Mouse (Mus musculus) C2C12 (cell line): ENCODE data around the gene Mc3r. TPM values are rescaled to one million over a fixed set of nuclear protein-coding genes. Genes with fewer than 3 reads are reported as not detected.
A peak's percentile ranks its signal among the peaks of the same experiment; 100 is the strongest.

Experiments
- H3K27me3 ChIP-seq: one replicate; pipeline ENCODE4 v1.6.1; 2011; ENCODE audit not compliant: control insufficient read depth, insufficient read depth, insufficient read length
- H3K36me3 ChIP-seq: one replicate; pipeline ENCODE4 v1.6.1; 2011; ENCODE audit not compliant: control insufficient read depth, insufficient read depth
- H3K4me3 ChIP-seq: one replicate; pipeline ENCODE4 v1.5.1; 2011; ENCODE audit warnings: mild to moderate bottlenecking, control low read depth; ENCODE audit not compliant: poor library complexity, insufficient read depth, severe bottlenecking
- H3K79me2 ChIP-seq: one replicate; pipeline ENCODE4 v1.6.1; 2011; ENCODE audit not compliant: control insufficient read depth, insufficient read depth
- H3K79me3 ChIP-seq: one replicate; pipeline ENCODE4 v1.6.1; 2011; ENCODE audit warnings: low read depth, control low read depth
- H3ac ChIP-seq: one replicate; pipeline ENCODE3; 2011; ENCODE audit warnings: low read depth; ENCODE audit not compliant: control insufficient read depth, insufficient read length
- CEBPB ChIP-seq: IDR thresholded peaks from one replicate; pipeline ENCODE4 v1.6.1; 2011; ENCODE audit warnings: low read depth, mild to moderate bottlenecking, control low read depth, moderate library complexity
- CTCF ChIP-seq: IDR thresholded peaks from one replicate; pipeline ENCODE4 v1.5.1; 2011; ENCODE audit not compliant: control insufficient read depth, insufficient read depth, insufficient read length
- FOSL1 ChIP-seq: IDR thresholded peaks from one replicate; pipeline ENCODE4 v1.8.0; 2011; ENCODE audit warnings: mild to moderate bottlenecking, low read length; ENCODE audit not compliant: poor library complexity, insufficient read depth, severe bottlenecking
- MAX ChIP-seq: IDR thresholded peaks from one replicate; pipeline ENCODE4 v1.6.1; 2011; ENCODE audit warnings: mild to moderate bottlenecking, control low read depth
- MYOD1 ChIP-seq: IDR thresholded peaks from one replicate; pipeline ENCODE4 v1.6.1; 2011; ENCODE audit warnings: low read depth; ENCODE audit not compliant: control insufficient read depth, insufficient read length
- MYOG ChIP-seq: IDR thresholded peaks from one replicate; pipeline ENCODE4 v1.6.1; 2011; ENCODE audit not compliant: control insufficient read depth, insufficient read length; ENCODE audit errors: extremely low read depth
- USF1 ChIP-seq: IDR thresholded peaks from one replicate; pipeline ENCODE4 v1.6.1; 2011; ENCODE audit warnings: low read depth, mild to moderate bottlenecking, control low read depth, moderate library complexity
- polyA plus RNA-seq: library from polyadenylated mRNA; unstranded; fragments of >200 nt; fragmentation: generic; extraction: Trizol; gene quantifications from one replicate; pipeline ENCODE4 v1.2.1, GENCODE M21; 2012; ENCODE audit warnings: missing spikeins

The Mc3r gene
- polyA plus RNA-seq, 1 experiment: 0.01 TPM

GRCm38 (mm10) chr2:172274662-172275061, 26.4 kb downstream of the Mc3r start:
- Histone ChIP-seq H3K27me3 (no peaks in the 10 kb centered on the region), H3ac (no peak overlapping the region), H3K4me3 (no peak overlapping the region), H3K79me3 (no peaks in the 10 kb centered on the region), H3K36me3 (no peaks in the 10 kb centered on the region), H3K79me2 (no peaks in the 10 kb centered on the region)
- TF ChIP-seq CEBPB: no peak
- no peak for TF ChIP-seq MYOD1
- no peak for TF ChIP-seq MYOG
- TF ChIP-seq USF1: no peak
- no peak for TF ChIP-seq FOSL1
- TF ChIP-seq CTCF: no peak
- TF ChIP-seq MAX: no peak

GRCm38 (mm10) chr2:172276155-172276554, 27.9 kb downstream of the Mc3r start:
- TF ChIP-seq USF1: no peak
- peak; percentile 95 for TF ChIP-seq MYOD1
- peak; percentile 86 for TF ChIP-seq MAX
- no peaks in the 10 kb centered on the region for H3K36me3 ChIP-seq

GRCm38 (mm10) chr2:172278979-172279378, 30.7 kb downstream of the Mc3r start:
- no peaks in the 10 kb centered on the region for H3K79me2 ChIP-seq
- H3K36me3 ChIP-seq: no peaks in the 10 kb centered on the region
- H3K27me3 ChIP-seq: no peaks in the 10 kb centered on the region
- no peak overlapping the region for H3ac ChIP-seq
- no peaks in the 10 kb centered on the region for H3K79me3 ChIP-seq
- no peak overlapping the region for H3K4me3 ChIP-seq
- TF ChIP-seq CTCF (no peak), MYOG (no peak)

More at GRCm38 (mm10) chr2:172276155-172276554, 27.9 kb downstream of the Mc3r start:
- H3K79me3 ChIP-seq: no peaks in the 10 kb centered on the region
- no peaks in the 10 kb centered on the region for H3K79me2 ChIP-seq
- no peak overlapping the region for H3ac ChIP-seq
- no peaks in the 10 kb centered on the region for H3K27me3 ChIP-seq
- H3K4me3 ChIP-seq: no peak overlapping the region

DNA sequence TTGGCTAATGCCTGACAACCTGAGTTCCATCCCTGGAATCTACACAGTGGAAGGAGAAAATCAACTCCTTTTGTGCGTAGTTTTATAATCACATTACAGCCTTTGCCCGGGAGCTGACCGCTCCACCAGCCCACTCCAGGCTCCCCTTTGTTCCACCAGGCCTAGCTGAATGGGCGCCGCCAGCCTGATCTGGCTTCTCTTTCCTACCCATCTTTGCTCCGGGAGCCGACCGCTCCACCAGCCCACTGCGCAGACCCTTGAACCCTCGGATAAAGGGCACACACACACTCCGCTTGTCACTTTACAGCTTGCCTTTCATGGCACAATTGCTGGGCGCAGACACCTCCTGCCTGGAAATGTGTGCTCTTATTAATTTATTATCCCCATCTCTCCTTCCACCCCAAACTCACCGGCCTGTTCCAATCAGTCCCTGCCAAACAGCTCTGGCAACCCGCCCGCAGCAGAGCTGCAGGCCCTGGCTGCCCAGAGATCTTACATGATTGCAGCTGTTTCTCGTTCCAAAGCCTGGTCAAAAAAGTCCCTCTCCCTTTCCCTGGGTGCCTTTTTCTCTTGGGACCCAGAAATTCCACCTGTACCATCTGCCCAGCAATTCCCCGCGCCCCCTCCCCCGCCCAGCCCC, 33.9 kb downstream of the Mc3r start:
- Histone ChIP-seq H3ac (no peak overlapping the region), H3K79me2 (no peaks in the 10 kb centered on the region), H3K4me3 (no peak overlapping the region), H3K79me3 (no peaks in the 10 kb centered on the region), H3K27me3 (no peaks in the 10 kb centered on the region), H3K36me3 (no peaks in the 10 kb centered on the region)
- no peak for TF ChIP-seq CEBPB
- TF ChIP-seq CTCF: no peak
- no peak for TF ChIP-seq USF1
- no peak for TF ChIP-seq MYOG

DNA sequence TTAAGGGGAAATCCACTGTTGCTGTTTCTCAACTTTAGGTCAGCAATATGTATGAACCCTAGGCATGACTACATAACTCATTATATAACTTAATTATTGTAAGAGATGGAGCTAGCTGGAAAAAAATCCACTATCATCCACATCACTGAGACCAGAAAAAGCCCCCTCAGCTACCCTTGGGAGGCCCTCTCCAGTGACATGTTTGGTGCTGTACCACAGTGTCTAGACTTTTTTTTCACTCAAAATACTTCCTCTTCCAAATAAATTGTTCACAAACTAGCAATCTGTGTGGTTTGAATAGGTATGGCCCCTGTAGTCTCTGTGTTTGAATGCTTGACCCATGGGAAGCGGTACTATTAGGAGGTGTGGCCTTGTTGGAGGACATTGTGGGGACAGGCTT, 39.4 kb downstream of the Mc3r start:
- no peaks in the 10 kb centered on the region for H3K79me3 ChIP-seq
- no peaks in the 10 kb centered on the region for H3K27me3 ChIP-seq
- H3K4me3 ChIP-seq: no peak overlapping the region
- no peaks in the 10 kb centered on the region for H3K79me2 ChIP-seq
- no peak overlapping the region for H3ac ChIP-seq
- H3K36me3 ChIP-seq: no peaks in the 10 kb centered on the region
- TF ChIP-seq CEBPB (no peak), MAX (no peak), CTCF (no peak), FOSL1 (no peak), MYOG (no peak), USF1 (no peak), MYOD1 (no peak)

GRCm38 (mm10) chr2:172288965-172289364, 40.7 kb downstream of the Mc3r start:
- Histone ChIP-seq H3K4me3 (no peak overlapping the region), H3K27me3 (no peaks in the 10 kb centered on the region), H3K79me2 (no peaks in the 10 kb centered on the region), H3K79me3 (no peaks in the 10 kb centered on the region), H3K36me3 (no peaks in the 10 kb centered on the region), H3ac (no peak overlapping the region)
- TF ChIP-seq CTCF: no peak
- TF ChIP-seq MAX: no peak
- TF ChIP-seq CEBPB: no peak
